Mouse (Mus musculus) induced T-regulatory cell, adult 2 months (primary cell): ENCODE measurements around the gene Gm5134.

Experiments used
- DNase-seq: peaks from one replicate; pipeline ENCODE4 v3.0.0-alpha.2; 2012; ENCODE audit warnings: low read depth

Gm5134 gene

DNA sequence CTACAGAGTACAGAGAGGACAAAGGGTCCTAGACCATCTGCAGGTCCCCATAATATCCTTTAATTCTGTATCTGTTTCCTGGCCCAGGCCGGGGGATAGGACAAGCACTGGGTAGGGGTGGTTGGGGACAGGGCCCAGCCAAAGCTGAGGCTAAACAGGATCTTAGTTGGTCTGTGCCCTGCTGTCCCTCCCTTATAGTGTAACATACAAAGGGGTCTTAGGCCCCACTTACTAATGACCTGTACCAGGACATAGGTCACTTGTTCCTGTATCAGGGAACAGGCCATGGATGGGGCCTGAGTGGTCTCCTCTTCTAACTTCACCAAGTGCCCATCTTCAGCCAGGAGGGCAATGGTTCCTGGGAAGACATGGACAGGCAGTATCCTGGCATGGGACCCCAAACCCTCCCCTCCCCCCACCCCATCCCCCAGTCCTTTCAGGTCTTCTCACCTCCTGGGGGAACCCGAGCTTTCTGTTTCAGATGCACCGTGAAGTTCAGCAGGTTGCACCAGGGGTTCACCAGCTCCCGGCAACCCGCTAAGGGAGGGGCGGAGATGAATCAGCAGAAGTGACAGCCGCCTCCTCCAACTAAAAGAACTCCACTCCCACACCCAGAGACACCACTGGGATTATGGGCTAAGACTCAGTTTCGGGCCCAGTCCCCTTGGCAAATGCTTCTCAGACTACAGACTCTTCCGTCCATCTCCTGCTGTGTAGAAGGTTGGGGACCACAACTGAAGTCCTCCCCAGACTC, 14.7 kb upstream of the Gm5134 start:
- peak; percentile 55 for DNase-seq

DNA sequence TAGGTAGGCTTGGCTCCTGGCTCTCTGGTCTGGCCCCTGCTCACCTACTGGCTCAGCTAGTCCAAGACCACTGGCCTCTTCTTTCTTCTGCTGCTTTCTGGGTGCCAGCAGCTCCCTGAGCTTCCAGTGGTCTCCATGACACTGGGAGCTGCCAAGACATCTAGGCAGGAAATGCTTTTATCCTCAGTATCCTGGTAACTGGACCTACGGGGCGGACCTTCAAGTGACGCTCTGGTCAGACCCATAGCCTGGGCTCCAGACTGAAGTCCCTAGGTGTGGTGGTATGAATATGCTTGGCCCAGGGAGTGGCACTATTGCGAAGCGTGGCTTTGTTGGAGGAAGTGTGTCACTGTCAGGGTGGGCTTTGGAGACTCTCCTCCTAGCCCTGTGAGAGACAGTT, 13.8 kb upstream of the Gm5134 start, which contains the start of gene Gm867:
Gene Gm867 (minus strand): TSS at position 153 of the 400 bp plus-strand sequence.
- DNase-seq, result no peak

DNA sequence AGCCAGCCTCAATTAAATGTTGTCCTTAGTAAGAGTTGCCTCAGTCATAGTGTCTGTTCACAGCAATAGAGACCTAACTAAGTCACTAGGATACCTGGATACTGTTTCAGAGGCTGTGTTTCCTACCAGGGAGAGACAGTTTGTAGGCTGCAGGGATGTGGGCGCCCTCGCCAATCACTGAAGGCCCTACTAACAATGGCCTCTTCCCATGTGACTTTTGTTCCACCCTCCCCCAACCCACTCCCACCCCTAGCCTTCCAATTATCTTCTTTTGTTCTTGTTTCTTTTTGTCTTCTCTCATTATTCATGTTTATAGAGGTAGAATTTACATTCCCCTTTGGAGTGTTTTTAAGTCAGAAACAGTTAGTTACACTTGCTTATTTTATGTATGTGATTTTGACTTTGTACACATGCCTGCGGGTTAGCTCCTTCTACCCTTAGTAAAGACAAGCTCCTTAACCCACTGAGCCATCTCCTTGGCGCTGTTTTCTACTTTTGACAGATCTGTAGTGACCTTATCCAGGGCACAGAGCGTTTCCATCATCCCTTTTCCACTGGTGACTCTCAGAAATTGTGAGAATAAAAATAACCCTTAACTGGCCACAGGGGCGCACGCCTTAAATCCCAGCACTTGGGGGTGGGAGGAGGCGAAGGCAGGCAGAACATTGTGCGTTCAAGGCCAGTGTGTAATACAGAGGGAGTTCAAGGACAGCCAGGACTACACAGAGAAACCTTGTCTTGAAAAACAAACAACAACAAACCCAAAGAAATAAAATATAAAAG, 13.1 kb upstream of the Gm5134 start:
- DNase-seq, result no peak

DNA sequence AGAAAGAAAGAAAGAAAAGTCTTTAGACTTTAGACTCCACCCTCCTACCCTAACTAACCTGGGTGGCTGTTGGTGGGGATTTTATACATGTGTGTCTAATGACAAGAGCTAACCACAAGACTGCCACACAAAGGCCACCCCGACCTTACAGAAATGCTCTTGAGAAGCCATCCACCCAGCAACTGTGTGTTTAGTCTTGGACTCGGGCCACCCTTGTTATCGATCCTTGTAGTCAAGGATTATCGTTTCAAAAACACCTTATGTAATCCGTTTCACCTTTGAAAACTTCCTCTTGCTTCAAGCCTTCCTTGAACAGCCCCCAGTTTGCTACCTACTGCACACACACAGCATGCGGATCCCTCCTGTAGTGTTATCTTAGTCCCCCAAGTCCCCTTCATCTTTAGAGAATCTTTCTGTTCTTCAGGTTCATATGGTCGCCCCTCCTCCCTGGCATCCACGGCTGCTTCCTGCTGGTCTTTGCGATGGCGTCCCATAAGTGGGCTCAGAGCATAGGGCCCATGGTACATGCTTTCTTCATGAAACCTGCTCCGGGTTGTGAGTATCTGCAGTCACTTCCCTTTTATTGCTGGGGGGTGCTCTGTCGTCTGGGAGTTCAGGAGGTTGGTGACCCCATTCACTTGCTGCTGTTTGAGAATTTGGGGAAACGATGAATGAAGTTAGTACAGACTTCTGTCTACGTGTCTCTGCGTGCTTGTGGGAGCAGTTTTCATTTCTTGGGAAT, 11.4 kb upstream of the Gm5134 start, which contains the start of gene Vpreb3:
Gene Vpreb3 (plus strand): TSS at position 322 of the 742 bp plus-strand sequence.
- no peak for DNase-seq

DNA sequence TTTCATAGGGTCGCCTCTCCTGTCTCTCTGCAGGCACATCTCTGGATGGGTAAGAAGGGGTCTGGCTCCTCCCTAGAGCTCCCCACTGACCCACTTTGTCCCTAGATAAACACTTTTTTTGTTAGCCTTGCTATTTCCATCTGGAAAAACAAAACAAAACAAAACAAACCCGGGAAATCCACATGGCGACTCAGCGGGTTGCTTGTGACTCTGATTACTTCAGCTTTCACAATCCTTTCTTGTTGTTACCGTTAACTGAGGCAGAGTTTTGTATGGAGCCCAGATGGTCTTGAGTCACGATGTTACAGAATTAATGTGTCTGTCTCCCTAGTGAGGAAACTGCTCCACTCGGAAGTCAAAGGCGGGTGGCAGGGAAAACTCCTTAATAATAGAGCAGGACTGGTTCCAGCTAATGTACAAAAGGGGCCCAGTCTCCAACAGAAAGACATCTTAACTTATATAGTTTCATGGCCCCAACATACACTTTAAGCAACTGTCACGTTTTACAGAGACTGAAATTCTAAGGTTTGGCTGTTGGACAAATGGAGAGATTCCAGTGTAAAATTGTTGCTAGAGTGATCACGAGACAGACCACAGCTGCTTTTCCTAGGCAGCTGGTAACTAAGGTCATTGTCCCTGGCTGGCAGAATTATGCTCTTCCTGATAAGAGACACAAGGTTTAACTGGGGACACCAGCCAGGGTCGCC, 10.1 kb upstream of the Gm5134 start:
- no peak for DNase-seq

DNA sequence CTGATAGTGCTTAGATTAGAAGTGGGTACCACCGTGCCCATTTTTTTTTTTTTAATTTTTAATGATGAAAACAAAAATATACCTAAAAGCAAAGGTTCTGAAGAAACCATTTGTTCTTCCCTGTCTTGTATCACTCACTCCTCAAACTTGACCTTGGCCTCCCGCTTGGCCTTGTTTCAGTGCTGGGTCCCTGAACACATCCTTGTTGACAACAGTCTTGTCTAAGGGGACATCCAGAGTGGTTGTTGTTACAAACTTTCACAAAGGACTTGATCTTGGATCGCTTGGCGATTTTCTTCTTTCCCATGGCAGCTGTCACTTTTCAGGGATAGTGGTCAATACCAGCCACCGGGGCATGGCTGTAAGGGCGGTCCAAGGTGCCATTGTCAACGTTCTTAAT, 9.1 kb upstream of the Gm5134 start:
- DNase-seq, result no peak

DNA sequence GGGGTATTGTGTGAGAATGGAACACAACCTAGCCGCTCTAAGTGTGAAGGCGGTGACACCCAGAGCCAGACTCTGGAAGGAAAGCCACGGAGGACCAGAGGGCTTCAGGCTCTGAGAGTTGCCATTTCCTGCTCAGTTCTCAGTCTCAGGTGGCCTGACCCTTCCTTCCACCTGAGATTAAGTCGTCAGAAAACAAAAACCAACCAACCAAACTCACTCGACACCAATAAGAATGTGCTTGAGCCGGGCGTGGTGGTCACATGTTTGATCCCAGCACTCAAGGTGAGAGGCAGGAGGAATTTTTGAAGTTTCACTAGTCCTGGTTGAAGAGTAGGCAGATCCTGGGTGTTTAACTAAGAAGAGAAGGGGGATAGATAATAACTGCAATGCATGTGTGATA, 8.4 kb upstream of the Gm5134 start:
- no peak for DNase-seq

DNA sequence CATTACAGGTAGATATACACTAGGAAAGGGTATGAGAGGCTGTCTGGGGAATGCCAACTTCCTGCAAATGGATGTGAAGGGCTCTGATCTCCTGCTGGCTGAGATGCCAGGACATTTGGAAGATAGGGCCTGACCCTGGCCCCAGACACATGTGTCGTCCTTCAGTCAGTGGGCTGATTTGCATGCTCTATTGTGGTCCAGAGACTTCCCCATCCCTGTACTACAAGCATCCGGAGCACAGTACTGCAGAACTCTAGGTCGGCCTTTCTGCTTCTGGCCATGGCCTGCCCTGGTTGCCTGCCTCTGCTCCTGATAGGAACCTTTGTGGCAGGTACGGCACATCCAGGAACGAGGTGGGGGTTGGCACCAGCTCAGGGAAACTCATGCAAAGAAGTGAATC, 6.2 kb upstream of the Gm5134 start:
- DNase-seq, result no peak

DNA sequence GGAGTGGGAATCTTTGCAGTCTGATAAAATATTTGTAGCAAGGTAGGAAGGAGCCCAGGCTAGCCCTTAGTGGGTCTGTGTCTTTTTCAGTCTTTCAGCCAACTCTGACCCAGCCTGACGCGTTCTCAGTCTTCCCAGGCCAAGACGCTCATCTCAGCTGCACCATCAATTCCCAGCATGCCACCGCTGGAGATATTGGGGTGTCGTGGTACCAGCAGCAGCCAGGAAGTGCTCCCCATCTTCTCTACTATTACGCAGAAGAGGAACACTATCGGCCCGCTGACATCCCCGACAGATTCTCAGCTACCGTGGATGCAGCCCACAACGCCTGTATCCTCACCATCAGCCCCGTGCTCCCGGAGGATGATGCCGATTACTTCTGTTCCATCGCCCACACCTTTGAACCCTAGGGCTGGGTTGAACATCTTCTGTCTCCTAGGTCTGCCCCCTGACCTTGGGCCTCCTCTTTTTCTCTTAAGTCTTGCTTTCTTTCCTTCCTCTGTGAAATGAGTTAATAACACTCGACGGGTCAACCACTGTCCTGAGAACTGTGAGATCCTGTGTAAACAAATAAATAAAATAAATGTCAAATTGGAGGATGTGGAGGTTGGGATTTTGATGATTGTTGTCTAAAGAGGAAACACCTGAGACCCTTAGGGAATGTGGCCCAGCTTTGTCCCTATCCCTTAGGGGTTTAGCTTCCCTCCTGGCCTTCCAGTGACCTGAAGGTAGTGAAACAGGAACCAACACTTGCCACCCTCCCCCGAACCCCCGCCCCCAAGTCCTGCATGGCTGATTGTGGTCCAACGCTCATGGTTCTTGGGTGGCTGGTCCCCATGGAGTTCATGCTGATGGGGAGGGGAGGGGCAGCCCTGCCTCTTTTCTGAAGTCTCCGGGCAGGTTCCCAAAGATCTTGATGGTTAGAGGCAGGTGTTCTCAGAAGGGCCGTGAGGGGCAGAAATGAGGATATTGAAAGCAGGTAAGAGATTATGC, 5.0 kb upstream of the Gm5134 start:
- no peak for DNase-seq

DNA sequence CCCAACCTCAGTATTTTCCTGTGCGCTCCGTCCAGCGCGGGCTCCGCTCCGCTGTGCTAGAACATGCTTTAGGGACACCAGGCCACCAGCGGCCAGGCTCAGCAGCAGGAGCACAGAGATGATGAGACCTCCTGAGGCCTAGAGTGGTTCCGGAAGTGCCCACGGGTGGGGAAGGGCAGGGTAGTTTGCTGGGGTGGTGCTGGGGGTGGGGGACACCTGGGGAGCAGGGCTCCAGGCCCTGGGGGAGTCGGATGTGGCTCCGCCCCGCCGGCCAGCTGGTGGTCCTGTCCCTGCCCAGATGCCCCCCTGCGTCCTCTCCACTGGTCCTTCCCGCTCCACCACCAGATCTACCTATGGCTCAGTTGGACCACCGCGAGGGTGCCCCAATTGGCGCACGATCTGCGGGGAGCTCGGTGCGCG, 3.5 kb upstream of the Gm5134 start:
- DNase-seq, result peak; percentile 40

DNA sequence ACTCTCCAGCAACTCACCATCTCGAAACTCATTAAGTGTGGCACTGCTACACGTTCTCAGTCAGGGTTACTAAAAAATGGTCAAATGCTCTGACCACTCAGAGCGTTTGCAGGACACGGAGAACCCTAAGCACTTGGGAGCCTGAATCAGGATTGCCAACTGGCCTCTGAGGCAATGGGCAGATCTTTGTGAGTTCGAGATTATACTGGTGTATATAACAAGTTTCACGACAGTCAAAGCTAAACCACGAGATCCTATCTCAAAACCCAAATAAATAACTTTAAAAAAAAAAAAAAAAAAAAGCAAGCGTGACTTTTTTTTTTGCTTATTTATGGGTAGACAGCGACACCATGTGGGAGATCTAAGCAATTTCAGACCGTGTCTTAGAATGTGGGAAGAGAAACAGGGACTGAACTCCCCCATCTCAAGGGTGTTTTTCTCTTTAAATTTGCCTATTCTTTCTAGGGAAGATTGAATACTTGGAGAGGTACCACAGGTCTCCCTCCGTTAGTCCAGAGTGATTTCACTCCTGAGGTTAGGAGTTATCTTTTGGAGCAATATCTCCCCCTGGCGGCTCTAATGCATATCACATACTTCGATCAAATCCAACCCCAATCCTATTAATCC, 2.8 kb upstream of the Gm5134 start:
- peak; percentile 91 for DNase-seq

DNA sequence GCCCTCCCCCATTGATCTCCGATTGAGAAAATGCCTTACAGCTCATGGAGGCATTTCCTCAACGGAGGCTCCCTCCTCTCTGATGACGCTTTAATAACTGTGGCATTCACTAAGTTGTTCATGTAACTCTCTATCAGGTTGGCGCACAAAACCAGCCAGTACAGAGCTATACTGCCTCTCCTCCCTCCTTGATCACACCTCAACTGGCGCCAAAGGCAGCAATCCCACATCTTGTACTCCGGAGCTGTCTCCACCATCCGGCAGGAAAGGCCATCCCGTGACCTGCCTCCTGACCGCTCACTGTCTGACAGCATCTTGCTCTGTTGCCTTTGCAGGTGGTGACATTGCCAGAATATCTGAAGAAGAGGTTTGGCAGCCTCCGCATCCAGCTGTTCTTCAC, 19.5 kb downstream of the Gm5134 start:
- no peak for DNase-seq

DNA sequence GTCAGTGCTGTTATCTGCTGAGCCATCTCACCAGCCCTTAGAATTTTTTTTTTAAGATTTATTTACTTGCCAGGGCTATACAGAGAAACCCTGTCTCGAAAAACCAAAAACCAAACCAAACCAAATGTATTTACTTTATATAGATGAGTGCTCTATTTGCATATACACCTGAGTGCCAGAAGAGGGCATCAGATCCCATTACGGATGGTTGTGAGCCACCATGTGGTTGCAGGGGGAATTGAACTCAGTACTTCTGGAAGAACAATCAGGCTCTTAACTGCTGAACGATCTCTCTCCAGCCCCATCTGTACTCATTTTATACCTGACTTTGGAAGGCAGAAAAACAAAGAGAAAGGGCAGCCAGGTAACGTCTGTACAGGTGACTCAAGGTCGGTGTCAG, 20.9 kb downstream of the Gm5134 start:
- DNase-seq, result peak; percentile 83

DNA sequence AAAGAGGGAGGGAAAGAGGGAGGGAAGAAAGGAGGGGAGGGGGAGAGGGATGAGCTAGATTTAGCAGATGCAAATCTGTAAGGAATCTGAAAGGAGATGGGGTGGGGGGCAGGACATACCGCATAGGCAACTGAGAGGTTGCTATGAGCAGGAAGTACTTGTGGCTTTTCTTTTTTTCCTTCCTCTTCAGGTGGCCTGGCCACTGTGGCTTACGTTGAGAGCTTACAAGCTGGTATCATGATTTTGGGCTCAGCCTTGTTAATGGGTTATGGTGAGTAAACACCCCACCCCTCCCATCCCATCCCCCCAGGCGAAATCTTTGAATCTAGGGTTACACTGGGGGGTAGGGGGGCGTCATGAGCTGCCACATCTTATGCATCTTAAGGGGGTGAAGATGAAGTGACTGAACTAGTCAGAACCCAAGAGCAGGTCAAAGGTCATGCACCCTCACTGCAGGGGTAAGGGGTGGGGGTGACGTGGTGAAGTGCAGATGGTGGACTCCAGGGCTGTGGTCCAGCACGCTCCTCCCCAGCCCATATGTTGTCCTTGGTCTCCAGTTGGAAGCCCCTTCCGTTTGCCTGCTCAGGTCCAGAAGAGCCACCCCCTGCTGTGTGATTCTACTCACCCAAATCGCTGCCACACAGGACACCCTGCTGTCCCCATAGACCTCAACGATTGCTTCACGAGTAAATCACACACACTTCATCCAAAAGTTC, 24.0 kb downstream of the Gm5134 start:
- DNase-seq, result peak; percentile 55

DNA sequence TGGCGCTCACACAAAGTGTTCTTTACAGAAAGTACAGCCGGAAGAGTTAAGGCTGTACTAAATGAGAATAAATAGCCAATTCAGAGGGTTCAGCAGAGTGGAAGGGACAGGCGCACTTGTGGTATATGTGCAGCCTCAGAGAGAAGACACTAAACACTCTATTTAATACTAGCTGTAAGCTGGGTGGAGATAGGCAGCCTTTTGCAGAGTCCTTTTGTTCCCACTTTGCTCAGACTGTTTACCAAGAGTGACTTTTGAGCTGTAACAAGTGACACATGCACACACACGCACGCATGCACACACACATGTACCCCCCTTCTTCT, 24.5 kb downstream of the Gm5134 start:
- no peak for DNase-seq

DNA sequence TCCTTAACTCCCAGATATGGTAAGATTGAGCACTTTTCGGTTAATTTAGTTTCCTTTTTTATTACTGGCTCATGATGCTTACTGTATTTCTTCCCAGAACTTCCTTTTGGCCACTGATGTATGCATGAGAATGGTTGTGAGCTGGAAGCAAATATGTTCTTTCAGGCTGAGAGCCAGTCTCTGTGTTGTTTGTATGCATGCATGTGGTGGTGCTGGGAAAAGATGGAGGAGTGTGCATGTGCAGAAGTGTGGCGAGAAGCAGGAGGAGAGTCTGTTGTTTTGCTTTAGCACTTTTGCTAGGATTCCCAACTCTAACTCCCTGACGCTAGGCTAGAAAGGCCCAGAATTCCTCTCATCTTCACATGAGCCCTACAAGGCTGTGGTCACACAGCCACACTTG, 25.1 kb downstream of the Gm5134 start:
- no peak for DNase-seq

DNA sequence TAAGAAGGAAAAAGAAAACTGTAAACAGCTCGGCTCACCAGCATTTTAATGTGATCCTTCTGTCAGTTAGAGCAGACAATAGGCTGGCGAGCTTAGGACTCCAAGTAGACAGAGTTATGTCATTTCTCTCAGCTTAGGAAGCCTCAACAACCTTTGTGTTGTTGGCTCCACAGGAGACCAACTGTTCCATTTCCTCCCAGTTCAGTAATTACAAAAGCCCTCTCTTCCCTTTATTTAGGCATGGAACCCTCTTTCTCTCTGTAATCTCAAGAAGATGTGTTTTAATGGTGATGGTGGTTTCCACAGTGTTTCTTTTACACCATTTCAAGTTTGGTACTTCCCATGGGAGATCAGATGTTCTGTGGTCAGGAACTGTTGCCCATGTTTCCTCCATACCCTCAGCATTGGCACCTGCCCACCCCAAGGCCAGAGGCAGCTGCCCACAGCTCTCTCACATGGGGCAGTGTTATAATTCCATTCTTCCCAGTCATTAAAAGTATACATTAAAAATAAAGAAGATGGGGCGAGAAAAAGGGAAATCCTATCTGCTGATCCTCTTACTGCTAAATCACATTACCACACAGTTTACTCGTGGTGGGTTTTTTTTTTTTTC, 36.2 kb downstream of the Gm5134 start:
- no peak for DNase-seq

DNA sequence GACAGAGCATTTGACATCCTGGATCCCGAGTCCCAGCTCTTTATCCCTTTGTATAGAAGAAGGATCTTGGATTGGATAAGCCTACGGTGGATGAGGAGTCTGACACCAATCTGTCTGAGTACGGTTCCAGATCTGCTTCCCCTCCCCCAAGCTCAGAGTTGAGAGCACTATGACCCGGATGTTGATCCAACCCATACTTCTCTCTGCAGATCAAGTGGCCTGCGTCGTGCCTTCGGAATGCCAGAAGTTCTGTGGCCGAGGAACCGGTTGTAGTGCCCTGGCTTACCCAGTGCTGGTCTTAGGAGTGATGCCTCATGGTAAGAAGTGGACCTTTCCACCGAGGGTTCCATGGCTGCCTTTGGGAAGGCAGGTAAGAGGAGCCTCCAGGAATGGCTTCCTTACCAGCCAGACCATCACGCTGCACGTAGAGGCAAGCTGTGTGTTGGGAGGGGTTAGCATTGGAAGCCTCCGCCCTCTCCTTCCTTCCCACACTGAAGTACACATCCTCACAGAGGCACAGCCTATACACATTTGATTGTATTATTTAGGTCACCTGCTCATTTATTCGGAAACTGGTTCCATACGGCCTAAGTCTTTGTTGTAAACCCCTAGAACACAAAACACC, 39.4 kb downstream of the Gm5134 start:
- no peak for DNase-seq
